Mouse (Mus musculus): ENCODE data around the gene Aldh2. TPM values are rescaled to one million over a fixed set of nuclear protein-coding genes. Genes with fewer than 3 reads are reported as not detected.

Gene Aldh2
- polyA plus RNA-seq, 1 experiment from 2014 or later = 411 TPM

DNA sequence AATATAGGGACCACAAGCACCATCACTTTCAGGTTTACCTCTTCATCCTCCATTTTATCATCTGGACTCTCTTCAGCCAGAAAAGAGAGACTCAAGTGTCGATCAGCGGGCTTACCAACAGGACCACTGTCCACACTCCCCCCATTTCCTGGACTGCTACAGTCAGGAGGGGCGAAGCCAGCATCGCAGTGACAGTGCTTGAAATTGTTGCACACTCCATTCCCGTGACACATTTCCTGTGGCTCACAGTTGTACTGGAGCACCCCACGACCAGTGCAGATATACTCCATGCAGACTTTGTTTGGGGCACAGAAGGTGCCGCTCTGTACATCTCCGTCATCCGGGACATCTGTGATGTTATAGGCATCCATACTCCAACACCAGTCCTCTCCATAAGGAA is 74.6 kb downstream of the Aldh2 start:
- Histone ChIP-seq H3K4me2 (ENCODE audit: low read depth, low read length) (no peak overlapping the region), H3K36me3 (replicated peaks; ENCODE audit: insufficient read depth, low read length) (peaks cover 20% of the 10 kb centered on the region), H3K9ac (replicated peaks) (no peak overlapping the region), H3K27me3 (ENCODE audit: insufficient read depth, low read length) (no peaks in the 10 kb centered on the region), H3K9me3 (ENCODE audit: low read length) (no peaks in the 10 kb centered on the region), H3K4me3 (ENCODE audit: low read depth, low read length) (no peak overlapping the region), H3K4me1 (ENCODE audit: insufficient read depth) (no peaks in the 10 kb centered on the region), H3K27ac (ENCODE audit: low read depth) (no peak overlapping the region)
- no peak for TF ChIP-seq EP300 (IDR thresholded peaks at IDR 0.05; ENCODE audit: low read depth)
- no peak for TF ChIP-seq CTCF (IDR thresholded peaks at IDR 0.05; ENCODE audit: low read depth)
- DNase-seq (no peak), ATAC-seq (no peak)
- 74% methylated on average over 9 of the region's 9 CpGs for WGBS (ENCODE audit: insufficient replicate concordance)

Other genes starting within 250 kb of the Aldh2 start
- gene Trafd1, start 208.2 kb downstream of the Aldh2 start, polyA plus RNA-seq (2015; fragmentation: Nextera tagmentation; extraction: Ambion mirVana) = 28.6 and 30.6 TPM in 2 replicates
- 12.5 and 12.9 TPM in 2 replicates for gene Naa25, start 195.9 kb downstream of the Aldh2 start, polyA plus RNA-seq (2015; fragmentation: Nextera tagmentation; extraction: Ambion mirVana)
- gene Tmem116, start 141.9 kb downstream of the Aldh2 start, polyA plus RNA-seq (2015; fragmentation: Nextera tagmentation; extraction: Ambion mirVana) = 0.86 TPM in 2 replicates
- 69.4 and 69.7 TPM in 2 replicates for gene Erp29, start 141.3 kb downstream of the Aldh2 start, polyA plus RNA-seq (2015; fragmentation: Nextera tagmentation; extraction: Ambion mirVana)
- gene Adam1b, start 90.4 kb downstream of the Aldh2 start, polyA plus RNA-seq (2015; fragmentation: Nextera tagmentation; extraction: Ambion mirVana) = not detected in 2 replicates
- gene Adam1a, start 48.3 kb downstream of the Aldh2 start, polyA plus RNA-seq (2015; fragmentation: Nextera tagmentation; extraction: Ambion mirVana) = 0.15 and 0.25 TPM in 2 replicates
- gene Gm42878, start 48.3 kb downstream of the Aldh2 start, polyA plus RNA-seq (2015; fragmentation: Nextera tagmentation; extraction: Ambion mirVana) = not detected in 2 replicates
- 15.5 and 18.1 TPM in 2 replicates for gene Mapkapk5, start 47.9 kb downstream of the Aldh2 start, polyA plus RNA-seq (2015; fragmentation: Nextera tagmentation; extraction: Ambion mirVana)
- gene Acad12, start 25.1 kb upstream of the Aldh2 start, polyA plus RNA-seq (2015; fragmentation: Nextera tagmentation; extraction: Ambion mirVana) = 1.6 and 2.1 TPM in 2 replicates
- 5.9 and 6.5 TPM in 2 replicates for gene Acad10, start 66.7 kb upstream of the Aldh2 start, polyA plus RNA-seq (2015; fragmentation: Nextera tagmentation; extraction: Ambion mirVana)
- 37.9 and 41.0 TPM in 2 replicates for gene Brap, start 66.7 kb upstream of the Aldh2 start, polyA plus RNA-seq (2015; fragmentation: Nextera tagmentation; extraction: Ambion mirVana)
- gene Atxn2, start 117.5 kb upstream of the Aldh2 start, polyA plus RNA-seq (2015; fragmentation: Nextera tagmentation; extraction: Ambion mirVana) = 31.6 and 42.8 TPM in 2 replicates
- gene Sh2b3, start 243.8 kb upstream of the Aldh2 start, polyA plus RNA-seq (2015; fragmentation: Nextera tagmentation; extraction: Ambion mirVana) = 9.0 and 9.1 TPM in 2 replicates

Data from liver, postnatal 0 days (tissue).